In the genomic region with DNA sequence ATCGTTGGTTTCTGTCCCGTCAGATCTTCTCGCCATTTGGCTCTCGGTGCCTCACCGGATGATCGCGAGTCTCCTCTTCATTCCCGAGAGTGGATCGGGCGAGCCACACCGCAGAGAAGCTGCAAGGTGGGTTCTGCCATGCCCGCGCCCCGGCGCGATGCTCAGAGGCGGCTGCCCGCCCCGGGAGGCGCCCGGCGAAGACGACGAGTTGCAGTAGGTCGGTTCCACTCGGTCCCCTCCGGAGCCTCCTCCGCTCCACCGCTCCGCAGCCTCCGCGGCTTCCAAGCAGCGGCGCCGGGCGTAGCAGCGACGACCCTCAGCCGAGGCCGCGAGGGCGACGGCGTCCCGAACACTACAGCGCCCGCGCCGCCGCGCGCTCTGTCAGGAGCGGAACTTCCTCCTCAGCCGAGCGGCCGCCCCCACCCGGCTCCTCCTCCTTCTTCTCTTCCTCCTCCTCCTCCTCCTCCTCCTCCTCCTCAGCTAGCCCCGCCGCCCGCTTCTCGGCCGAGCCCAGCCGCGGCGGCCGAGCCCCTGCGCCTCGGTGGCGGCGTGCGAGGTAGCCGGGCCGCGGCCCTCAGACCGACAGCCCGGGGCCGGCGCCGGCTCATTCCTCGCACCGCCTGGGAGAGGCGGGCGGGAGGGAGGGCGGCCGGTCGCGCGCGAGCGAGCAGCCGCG, we compare ENCODE assay signal across 8 mouse cellular contexts. TPM values are rescaled to one million over a fixed set of nuclear protein-coding genes. Genes with fewer than 3 reads are reported as not detected.
DNase-seq lines count a peak whose midpoint lies in the region; ATAC-seq lines count a peak whose summit lies in the region.

Gene Man1a2, minus strand, starts transcription at position 417 of the 676 bp plus-strand sequence.

- peak; percentile 74 for DNase-seq in MN1 (ENCODE audit: low spot score)
- peak; percentile 81 for DNase-seq in cerebellum, adult 8-10 months
- peak; percentile 86 for DNase-seq in hindbrain, embryonic 10.5 days (ENCODE audit: low spot score)
- DNase-seq in layer of hippocampus, postnatal 25 days (ENCODE audit: extremely low spot score in 1 of 2, low spot score in 1 of 2) = peak; percentile 69 to 81
- peak; percentile 90 for DNase-seq in lung, postnatal 25 days (ENCODE audit: low spot score)
- peak; percentile 49 for DNase-seq in retina, adult 2 months (ENCODE audit: low read depth, low spot score)
- peak; percentile 91 to 94 for DNase-seq in thymus, postnatal 36 days

- H3K4me1 ChIP-seq in hindbrain, embryonic 10.5 days (replicated peaks) = peaks cover 47% of the 10 kb centered on the region

- H3K27me3 ChIP-seq in hindbrain, embryonic 10.5 days (ENCODE audit: insufficient read depth, poor library complexity, severe bottlenecking) = no peaks in the 10 kb centered on the region

- WGBS in hindbrain, embryonic 10.5 days = under 1% methylated on average over 89 of the region's 92 CpGs

- H3K27ac ChIP-seq in hindbrain, embryonic 10.5 days = peak within 1 kb of the TSS; percentile 99

- H3K4me3 ChIP-seq in hindbrain, embryonic 10.5 days = peak within 1 kb of the TSS; percentile 75

- H3K36me3 ChIP-seq in hindbrain, embryonic 10.5 days = no peaks in the 10 kb centered on the region

- peak; percentile 60 for ATAC-seq in frontal cortex, adult (ENCODE audit: low TSS enrichment)

- H3K9me3 ChIP-seq in hindbrain, embryonic 10.5 days = no peaks in the 10 kb centered on the region

RNA-seq across cellular contexts. Expression of gene Man1a2, which starts in this region (rescaled TPM):
- polyA plus RNA-seq in hindbrain, embryonic 10.5 days (2016; fragmentation: Nextera tagmentation; extraction: Ambion mirVana) = 50.1 and 50.7 TPM in 2 replicates
- 100 to 1,000 TPM; 122 to 141 TPM for total RNA-seq in layer of hippocampus, postnatal 25 days (2021)

Comparison
In these comparisons a context has a peak if more than half of its experiments do, and no peak if none do; other contexts are left out.
1. Peak in every context shown above with its lines: DNase-seq, ATAC-seq, H3K4me3 ChIP-seq and H3K27ac ChIP-seq.